Mouse (Mus musculus): ENCODE measurements around the gene Angptl2. TPM values are rescaled to one million over a fixed set of nuclear protein-coding genes. Genes with fewer than 3 reads are reported as not detected.

Gene Angptl2
- total and polyA plus RNA-seq, 3 experiments: 0.04 to 0.21 TPM; not detected in 1

DNA sequence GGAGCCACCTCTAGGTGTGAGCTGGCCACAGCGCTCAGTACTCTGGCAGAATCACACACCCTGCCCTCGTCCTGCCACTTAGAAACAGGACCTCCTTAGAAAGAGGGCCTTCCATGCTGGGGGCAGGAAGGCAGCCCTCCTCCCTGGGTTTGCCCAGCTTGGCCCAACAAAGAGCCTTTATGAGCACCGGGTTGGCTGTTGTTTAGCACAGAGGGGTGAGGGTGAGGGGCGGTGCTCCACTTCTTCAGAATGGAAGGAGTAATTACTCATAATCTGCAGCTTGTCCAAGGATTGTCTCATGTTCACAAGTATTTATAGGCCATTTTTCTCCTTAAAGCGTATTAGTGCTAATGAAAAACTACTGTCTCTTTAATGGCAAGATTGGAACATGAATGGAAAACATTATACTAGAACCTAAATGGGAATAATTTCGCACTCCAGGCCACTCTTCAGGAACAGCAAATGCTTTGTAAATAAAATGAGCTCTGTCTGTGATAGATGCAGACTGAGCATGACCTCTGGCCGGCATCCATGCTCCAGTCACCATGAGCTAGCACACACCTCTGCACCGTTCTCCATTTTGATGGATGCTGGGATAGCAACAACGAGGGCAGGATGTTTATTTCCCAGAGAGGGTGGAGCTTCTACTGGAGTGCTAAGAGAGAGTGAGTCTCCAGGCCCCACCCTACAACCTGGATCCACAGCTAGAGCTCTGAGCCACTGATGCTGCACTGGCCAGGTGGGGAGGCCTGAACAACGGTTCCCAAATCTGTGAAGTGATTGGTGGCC is 44.9 kb upstream of the Angptl2 start:
- no peak overlapping the region for H3K9ac ChIP-seq (ENCODE audit: insufficient read depth, low read depth)
- no peaks in the 10 kb centered on the region for H3K79me2 ChIP-seq (replicated peaks; ENCODE audit: control insufficient read depth, extremely low read depth, insufficient read depth, poor library complexity, severe bottlenecking)
- H3K4me2 ChIP-seq (ENCODE audit: insufficient read depth, low read depth, poor library complexity, severe bottlenecking): no peak overlapping the region
- H3K4me1 ChIP-seq (ENCODE audit: control insufficient read depth in 1 of 2, insufficient read depth in 2 of 2): peaks cover 5 to 19% of the 10 kb centered on the region in 2 experiments
- H3K27me3 ChIP-seq (replicated peaks): no peaks in the 10 kb centered on the region
- H3K27ac ChIP-seq (ENCODE audit: insufficient read depth, low read depth): no peak overlapping the region
- TF ChIP-seq BHLHE40 (IDR thresholded peaks at IDR 0.05; ENCODE audit: low read depth, low read length) (no peak), GABPA (IDR thresholded peaks at IDR 0.05; ENCODE audit: insufficient replicate concordance, low read depth, low read length) (no peak), NRF1 (IDR thresholded peaks at IDR 0.05; ENCODE audit: low read depth, low read length) (no peak), USF1 (IDR thresholded peaks at IDR 0.05; ENCODE audit: low read depth, low read length) (no peak), TBP (conservative IDR thresholded peaks at IDR 0.05; ENCODE audit: low read depth, low read length) (no peak), KAT2A (IDR thresholded peaks at IDR 0.05; ENCODE audit: insufficient replicate concordance, low read length) (no peak), EP300 (IDR thresholded peaks at IDR 0.05; ENCODE audit: low read length) (no peak), NELFE (IDR thresholded peaks at IDR 0.05; ENCODE audit: low read depth, low read length) (no peak), PAX5 (IDR thresholded peaks at IDR 0.05; ENCODE audit: low read length) (no peak), TCF12 (IDR thresholded peaks at IDR 0.05; ENCODE audit: low read depth, low read length) (no peak), HCFC1 (IDR thresholded peaks at IDR 0.05; ENCODE audit: low read depth, low read length) (no peak), CHD1 (IDR thresholded peaks at IDR 0.05; ENCODE audit: low read depth, low read length) (no peak), UBTF (IDR thresholded peaks at IDR 0.05; ENCODE audit: low read depth, low read length) (no peak)
- in situ Hi-C loops (cut with MboI; ENCODE audit: low pct_ligation_motif_present, low pct_unique_long_range_greater_than_20kb, low sequenced_read_pairs) (no loop called here), dilution Hi-C loops (cut with MboI; ENCODE audit: extremely low pct_ligation_motif_present, extremely low pct_unique_long_range_greater_than_20kb, low sequenced_read_pairs) (no loop called here)
- H3K4me3 ChIP-seq (replicated peaks in 1 of 3; ENCODE audit: low read depth in 2 of 3, low read length in 2 of 3, poor library complexity in 1 of 3): no peak overlapping the region
- peaks cover 0 to 23% of the 10 kb centered on the region in 2 experiments for H3K36me3 ChIP-seq (replicated peaks in 1 of 2; ENCODE audit: control insufficient read depth in 1 of 2, insufficient read depth in 1 of 2, low read length in 1 of 2)
- no peak for DNase-seq (ENCODE audit: extremely low read depth)
- no peaks in the 10 kb centered on the region for H3K9me3 ChIP-seq (replicated peaks; ENCODE audit: low read length)

DNA sequence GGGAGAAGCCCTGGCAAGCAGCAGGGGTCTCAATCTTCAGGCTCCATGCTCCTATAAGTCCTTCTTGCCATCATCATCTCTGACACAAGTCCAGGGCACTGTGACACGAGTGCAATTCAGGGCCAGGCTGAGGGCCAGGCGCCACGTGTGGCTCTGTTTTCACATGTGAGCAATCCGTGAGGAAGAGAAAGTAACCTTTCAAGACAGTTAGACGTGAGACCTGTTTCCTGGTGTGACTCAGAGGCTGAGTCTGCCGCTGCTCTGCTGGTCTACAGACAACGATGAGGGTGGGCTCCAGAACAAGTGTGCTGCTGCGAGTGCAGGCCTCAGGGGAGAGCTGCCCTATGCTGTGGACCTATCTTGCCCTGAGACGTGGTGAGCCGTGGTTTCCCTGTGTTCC is 42.7 kb upstream of the Angptl2 start:
- dilution Hi-C loops (cut with MboI; ENCODE audit: extremely low pct_ligation_motif_present, extremely low pct_unique_long_range_greater_than_20kb, low sequenced_read_pairs): no loop called here
- in situ Hi-C loops (cut with MboI; ENCODE audit: low pct_ligation_motif_present, low pct_unique_long_range_greater_than_20kb, low sequenced_read_pairs): no loop called here
- Histone ChIP-seq H3K9me3 (replicated peaks; ENCODE audit: low read length) (no peaks in the 10 kb centered on the region), H3K4me2 (ENCODE audit: insufficient read depth, low read depth, poor library complexity, severe bottlenecking) (no peak overlapping the region), H3K4me1 (ENCODE audit: control insufficient read depth in 1 of 2, insufficient read depth in 2 of 2) (peaks cover 16 to 38% of the 10 kb centered on the region in 2 experiments), H3K9ac (ENCODE audit: insufficient read depth, low read depth) (no peak overlapping the region), H3K36me3 (replicated peaks in 1 of 2; ENCODE audit: control insufficient read depth in 1 of 2, insufficient read depth in 1 of 2, low read length in 1 of 2) (peaks cover 0 to 17% of the 10 kb centered on the region in 2 experiments), H3K4me3 (replicated peaks in 1 of 3; ENCODE audit: low read depth in 2 of 3, low read length in 2 of 3, poor library complexity in 1 of 3) (no peak overlapping the region), H3K27me3 (replicated peaks) (no peaks in the 10 kb centered on the region), H3K79me2 (replicated peaks; ENCODE audit: control insufficient read depth, extremely low read depth, insufficient read depth, poor library complexity, severe bottlenecking) (no peaks in the 10 kb centered on the region), H3K27ac (ENCODE audit: insufficient read depth, low read depth) (no peak overlapping the region)
- peak; percentile 32 for DNase-seq (ENCODE audit: extremely low read depth)
- TF ChIP-seq POLR2A (IDR thresholded peaks at IDR 0.05; ENCODE audit: low read depth, low read length) (no peak), CHD1 (IDR thresholded peaks at IDR 0.05; ENCODE audit: low read depth, low read length) (no peak), BHLHE40 (IDR thresholded peaks at IDR 0.05; ENCODE audit: low read depth, low read length) (peak; percentile 77), MEF2A (IDR thresholded peaks at IDR 0.05; ENCODE audit: borderline replicate concordance, low read depth, low read length) (no peak), ETS1 (conservative IDR thresholded peaks at IDR 0.05; ENCODE audit: low read depth, low read length) (no peak)
